Mouse (Mus musculus) B cell, adult 2 months (primary cell): ENCODE data around the gene Tex52.

ENCODE experiments used
- DNase-seq, 2 experiments: peaks; one replicate each; pipeline ENCODE4 v3.0.0; 2022

Gene Tex52

DNA sequence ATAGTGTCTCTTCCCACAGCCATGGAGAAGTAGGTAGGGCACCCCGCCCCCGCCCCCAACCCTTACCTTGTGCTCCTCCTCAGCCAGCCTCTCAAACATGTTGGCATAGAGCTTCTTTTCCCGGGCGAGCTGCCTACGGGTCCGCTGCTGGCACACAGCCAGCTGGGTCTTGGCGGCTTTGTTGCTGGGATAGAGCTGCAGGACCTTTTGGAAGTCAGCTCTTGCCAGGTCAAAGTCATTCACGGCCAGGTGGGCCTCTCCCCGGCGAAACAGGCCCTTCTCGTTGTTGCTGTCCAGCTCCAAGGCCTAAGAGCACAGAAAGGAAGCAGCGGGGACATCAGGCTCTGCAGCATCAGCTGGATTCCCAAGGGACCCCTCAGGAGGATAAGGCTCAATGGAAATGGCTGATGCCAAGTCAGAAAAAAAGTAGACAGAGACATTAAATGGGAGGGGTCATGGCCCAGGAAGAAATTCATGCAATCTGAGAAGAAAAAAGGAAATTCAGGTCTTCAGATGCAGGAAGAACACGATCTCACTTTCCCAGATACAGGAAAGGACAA is 57.2 kb downstream of the Tex52 start:
- no peak for DNase-seq

DNA sequence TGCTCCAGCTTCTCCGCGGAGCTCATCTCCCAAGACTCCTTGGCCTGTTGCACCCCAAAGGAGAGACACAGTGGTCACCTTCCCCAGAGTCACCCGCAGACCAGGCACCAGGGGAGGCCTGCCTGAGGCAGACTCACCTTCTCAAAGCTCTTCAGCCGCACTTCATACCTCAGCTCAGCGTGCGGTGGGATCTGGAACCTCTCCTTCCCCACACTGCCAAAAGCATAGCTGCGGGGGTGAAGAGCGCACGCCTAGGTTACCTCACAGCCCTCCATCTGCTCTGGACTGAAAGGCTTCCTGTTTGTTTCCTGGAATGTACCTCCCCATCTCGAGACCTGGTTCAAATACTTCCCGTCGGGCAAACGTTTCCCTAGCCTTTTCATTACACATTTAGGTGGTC is 58.3 kb downstream of the Tex52 start:
- DNase-seq = no peak
